Mouse (Mus musculus) kidney, postnatal 0 days (tissue): Measurements from ENCODE around the gene Reep1. TPM values are rescaled to one million over a fixed set of nuclear protein-coding genes. Genes with fewer than 3 reads are reported as not detected.

Experiments
- ATAC-seq: fragments of 200-750 bp; cut with Nextera tagmentation; replicated peaks from 2 replicates; pipeline ENCODE4 v1.8.0; 2017; ENCODE audit warnings: low read depth, moderate number of reproducible peaks, moderate TSS enrichment, moderate library complexity; ENCODE audit not compliant: low FRiP score
- DNase-seq: peaks from one replicate; pipeline ENCODE4 v3.0.0-alpha.2; 2016; ENCODE audit warnings: low spot score
- H3K27ac ChIP-seq: fragments of 300-500 bp; sonication (generic); 2 replicates; pipeline ENCODE4 v1.5.1; 2014; ENCODE audit warnings: mild to moderate bottlenecking
- H3K27me3 ChIP-seq: fragments of 300-500 bp; sonication (generic); 2 replicates; pipeline ENCODE4 v1.6.1; 2014; ENCODE audit warnings: low read length, mixed read lengths; ENCODE audit not compliant: insufficient read depth
- H3K36me3 ChIP-seq: fragments of 300-500 bp; sonication (generic); 2 replicates; pipeline ENCODE4 v1.6.1; 2014; ENCODE audit warnings: low read length, mixed read lengths; ENCODE audit not compliant: insufficient read depth
- H3K4me1 ChIP-seq: fragments of 300-500 bp; sonication (generic); replicated peaks from 2 replicates; pipeline ENCODE4 v1.6.1; 2014; ENCODE audit warnings: antibody characterized with exemption, low read length, mixed read lengths; ENCODE audit not compliant: insufficient read depth
- H3K4me2 ChIP-seq: fragments of 300-500 bp; sonication (generic); 2 replicates; pipeline ENCODE4 v1.6.1; 2014; ENCODE audit warnings: mild to moderate bottlenecking, low read length, moderate library complexity, mixed read lengths
- H3K4me3 ChIP-seq: fragments of 300-500 bp; sonication (generic); replicated peaks from 2 replicates; pipeline ENCODE4 v1.5.1; 2014; ENCODE audit warnings: low read depth, low read length
- H3K9ac ChIP-seq: fragments of 300-500 bp; sonication (generic); 2 replicates; pipeline ENCODE4 v1.6.1; 2014; ENCODE audit warnings: low read depth, low read length
- H3K9me3 ChIP-seq: fragments of 300-500 bp; sonication (generic); replicated peaks from 2 replicates; pipeline ENCODE4 v1.6.1; 2016; ENCODE audit warnings: low read length, inconsistent platforms, mixed read lengths
- CTCF ChIP-seq: IDR thresholded peaks from 2 replicates; pipeline ENCODE4 v1.5.1; 2016; ENCODE audit warnings: antibody characterized with exemption, low read depth, mild to moderate bottlenecking, moderate library complexity
- WGBS: fragments of 180-500 bp; shearing (Covaris S2); extraction: QIAGEN DNeasy Blood & Tissue Kit; methylation state at CpG from one replicate; pipeline ENCODE4 v1.1.7; 2014; 5-methylcytosine and 5-hydroxymethylcytosine counted together
- polyA plus RNA-seq: library from polyadenylated mRNA; unstranded; fragments of >200 nt; fragmentation: Nextera tagmentation; extraction: Ambion mirVana; gene quantifications from 2 replicates; pipeline ENCODE4 v1.2.1, GENCODE M21; 2015

Reep1 gene
- polyA plus RNA-seq, 1 experiment from 2014 or later: 5.3 TPM

DNA sequence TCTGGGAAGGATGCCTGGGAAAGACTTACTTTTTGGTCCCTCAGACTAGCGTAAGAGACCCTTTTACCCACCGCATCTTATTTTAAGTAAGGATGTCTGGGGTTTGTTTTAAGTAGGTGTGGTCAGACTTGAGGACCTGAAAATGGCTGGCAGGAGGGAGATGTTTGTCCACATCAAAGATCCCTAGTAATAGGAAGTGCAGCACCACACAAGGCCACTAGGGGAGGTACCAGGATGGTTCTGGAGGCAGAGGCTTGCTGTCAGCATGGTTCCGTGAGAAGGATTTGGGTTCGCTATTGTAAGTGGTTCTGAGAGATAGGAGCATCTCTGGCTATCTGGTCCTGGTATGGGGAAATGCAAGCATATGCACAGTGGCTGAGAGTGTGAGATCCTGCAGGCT is 63.5 kb downstream of the Reep1 start:
- no peak for DNase-seq
- ATAC-seq: no peak
- Histone ChIP-seq H3K9ac (no peak overlapping the region), H3K4me3 (no peak overlapping the region), H3K4me1 (no peaks in the 10 kb centered on the region), H3K9me3 (no peaks in the 10 kb centered on the region), H3K36me3 (no peaks in the 10 kb centered on the region), H3K27me3 (no peaks in the 10 kb centered on the region), H3K27ac (no peak overlapping the region), H3K4me2 (no peak overlapping the region)
- no peak for TF ChIP-seq CTCF
- 94% methylated on average over 4 of the region's 4 CpGs for WGBS

DNA sequence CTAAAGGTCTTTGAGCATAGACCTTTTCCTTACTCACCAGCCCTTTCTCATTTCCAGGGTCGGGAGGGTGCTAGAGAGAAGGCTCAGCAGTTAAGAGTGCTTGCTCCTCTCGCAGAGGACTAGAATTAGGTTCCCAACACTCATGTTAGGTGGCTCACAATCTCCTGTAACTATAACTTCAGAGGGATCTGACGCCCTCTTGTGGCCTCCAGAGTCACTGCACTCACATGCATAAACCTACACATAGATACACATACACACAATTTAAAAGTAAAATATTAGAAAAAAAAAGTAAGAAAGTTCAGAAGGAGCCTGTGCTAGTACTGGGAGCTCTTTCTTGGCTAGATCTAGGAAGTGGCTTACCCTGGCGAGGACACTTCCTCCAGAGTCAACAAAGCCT is 63.9 kb downstream of the Reep1 start:
- Histone ChIP-seq H3K4me3 (no peak overlapping the region), H3K9ac (no peak overlapping the region), H3K4me1 (no peaks in the 10 kb centered on the region), H3K27ac (no peak overlapping the region), H3K9me3 (no peaks in the 10 kb centered on the region), H3K4me2 (no peak overlapping the region), H3K27me3 (no peaks in the 10 kb centered on the region), H3K36me3 (no peaks in the 10 kb centered on the region)
- DNase-seq: no peak
- 87% methylated on average over 4 of the region's 4 CpGs for WGBS
- no peak for ATAC-seq
- TF ChIP-seq CTCF: peak; percentile 20; the same call in 1 of the 2 replicates

DNA sequence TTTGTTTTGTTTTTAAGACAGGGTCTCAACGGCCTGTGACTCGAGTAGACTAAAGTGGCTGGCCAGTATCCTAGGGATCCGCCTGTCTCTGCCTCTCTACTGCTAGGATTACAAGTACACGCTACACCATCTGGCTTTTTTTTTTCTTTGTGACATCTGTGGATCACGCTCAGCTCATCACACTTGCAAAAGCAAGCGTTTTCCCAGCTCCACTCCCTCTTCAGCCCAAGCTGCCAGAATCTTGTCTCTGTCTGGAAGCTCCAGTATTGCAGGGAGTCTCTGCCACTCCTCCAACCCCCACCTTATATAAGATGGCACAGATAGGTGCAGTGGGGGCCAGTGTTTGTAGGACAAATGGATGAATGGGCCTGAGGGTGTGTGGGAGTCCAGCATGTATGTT is 64.8 kb downstream of the Reep1 start:
- H3K27me3 ChIP-seq: no peaks in the 10 kb centered on the region
- H3K4me2 ChIP-seq: no peak overlapping the region
- H3K27ac ChIP-seq: no peak overlapping the region
- H3K36me3 ChIP-seq: no peaks in the 10 kb centered on the region
- H3K4me3 ChIP-seq: no peak overlapping the region
- no peaks in the 10 kb centered on the region for H3K4me1 ChIP-seq
- no peaks in the 10 kb centered on the region for H3K9me3 ChIP-seq
- H3K9ac ChIP-seq: no peak overlapping the region
- TF ChIP-seq CTCF: no peak
- DNase-seq: no peak
- WGBS: 68% methylated on average over 6 of the region's 6 CpGs
- ATAC-seq: no peak

DNA sequence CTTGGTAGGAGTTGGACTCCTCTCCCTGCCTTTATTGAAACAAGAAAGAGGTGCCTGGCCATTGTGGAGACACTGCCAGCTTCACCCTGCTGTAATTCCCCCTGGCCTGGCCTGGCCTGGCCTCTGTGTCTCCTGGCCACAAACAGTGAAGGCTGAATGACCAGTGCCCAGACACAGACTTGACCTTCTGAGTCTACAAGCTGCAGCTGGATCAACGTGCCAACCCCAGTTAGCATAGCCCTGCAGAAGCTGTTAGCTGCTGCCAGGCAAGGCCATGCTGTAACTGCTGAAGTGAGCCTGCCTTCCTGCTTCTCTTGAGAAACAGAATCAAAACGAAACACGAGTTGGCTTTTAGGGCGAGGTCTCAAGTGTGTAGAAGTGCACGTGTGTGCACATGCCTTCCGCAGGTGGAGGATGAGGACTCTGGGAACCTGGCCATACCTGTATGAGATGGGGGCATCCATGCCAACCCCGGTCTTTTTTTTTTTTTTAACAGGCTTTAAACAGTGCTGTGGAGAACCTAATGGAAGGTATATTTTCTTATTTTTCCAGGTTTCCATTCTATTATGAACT is 65.4 kb downstream of the Reep1 start:
- 71% methylated on average over 7 of the region's 7 CpGs for WGBS
- no peak for DNase-seq
- Histone ChIP-seq H3K27ac (no peak overlapping the region), H3K4me3 (no peak overlapping the region), H3K4me2 (no peak overlapping the region), H3K4me1 (no peaks in the 10 kb centered on the region), H3K27me3 (no peaks in the 10 kb centered on the region), H3K36me3 (no peaks in the 10 kb centered on the region), H3K9me3 (no peaks in the 10 kb centered on the region), H3K9ac (no peak overlapping the region)
- TF ChIP-seq CTCF: no peak
- ATAC-seq: no peak

DNA sequence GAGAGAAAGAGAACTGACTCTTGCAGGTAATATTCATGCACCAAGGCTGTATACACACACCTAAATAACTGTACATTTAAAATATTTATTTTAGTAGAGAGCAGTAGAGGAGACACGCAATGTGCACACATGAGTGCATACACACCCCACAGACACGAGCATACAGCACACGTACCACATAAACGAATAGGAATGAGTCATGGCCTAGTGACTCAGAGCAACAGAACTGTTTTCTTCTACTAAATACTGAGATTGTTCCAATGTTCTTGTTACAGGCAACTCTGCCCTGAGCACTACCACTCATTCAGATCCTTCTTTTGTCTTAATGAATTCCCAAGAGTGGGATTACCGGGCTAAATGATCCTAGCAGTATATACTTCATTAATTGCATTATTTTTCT is 70.7 kb downstream of the Reep1 start:
- ATAC-seq (no peak), DNase-seq (no peak)
- H3K4me2 ChIP-seq: no peak overlapping the region
- H3K9me3 ChIP-seq: no peaks in the 10 kb centered on the region
- WGBS: 70% methylated on average over 5 of the region's 5 CpGs
- no peaks in the 10 kb centered on the region for H3K27me3 ChIP-seq
- TF ChIP-seq CTCF: no peak
- no peaks in the 10 kb centered on the region for H3K36me3 ChIP-seq
- H3K27ac ChIP-seq: no peak overlapping the region
- H3K4me3 ChIP-seq: no peak overlapping the region
- no peaks in the 10 kb centered on the region for H3K4me1 ChIP-seq
- H3K9ac ChIP-seq: no peak overlapping the region

DNA sequence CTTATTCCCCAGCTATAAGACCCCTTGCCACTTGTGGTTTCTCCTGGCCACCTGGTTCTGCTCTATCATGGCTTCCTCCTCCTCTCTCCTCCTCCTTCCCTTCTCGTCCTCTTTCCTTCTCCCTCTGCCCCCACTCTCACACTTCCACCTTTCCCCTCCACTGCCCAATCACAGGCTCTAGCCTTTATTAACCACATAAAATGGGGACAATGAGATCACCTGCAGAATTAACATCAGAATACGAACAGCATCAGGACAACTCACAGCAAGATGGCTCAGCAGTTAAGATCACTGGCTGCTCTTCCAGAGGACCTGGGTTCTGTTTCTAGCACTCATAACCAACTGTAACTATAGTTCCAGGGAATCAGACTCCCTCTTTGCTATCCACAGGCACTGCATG is 72.5 kb downstream of the Reep1 start:
- Histone ChIP-seq H3K4me1 (no peaks in the 10 kb centered on the region), H3K9me3 (no peaks in the 10 kb centered on the region), H3K36me3 (no peaks in the 10 kb centered on the region), H3K9ac (no peak overlapping the region), H3K27me3 (no peaks in the 10 kb centered on the region), H3K4me2 (no peak overlapping the region), H3K27ac (no peak overlapping the region), H3K4me3 (no peak overlapping the region)
- TF ChIP-seq CTCF: no peak
- DNase-seq: no peak
- no peak for ATAC-seq
- 67% methylated on average over 2 of the region's 2 CpGs for WGBS

DNA sequence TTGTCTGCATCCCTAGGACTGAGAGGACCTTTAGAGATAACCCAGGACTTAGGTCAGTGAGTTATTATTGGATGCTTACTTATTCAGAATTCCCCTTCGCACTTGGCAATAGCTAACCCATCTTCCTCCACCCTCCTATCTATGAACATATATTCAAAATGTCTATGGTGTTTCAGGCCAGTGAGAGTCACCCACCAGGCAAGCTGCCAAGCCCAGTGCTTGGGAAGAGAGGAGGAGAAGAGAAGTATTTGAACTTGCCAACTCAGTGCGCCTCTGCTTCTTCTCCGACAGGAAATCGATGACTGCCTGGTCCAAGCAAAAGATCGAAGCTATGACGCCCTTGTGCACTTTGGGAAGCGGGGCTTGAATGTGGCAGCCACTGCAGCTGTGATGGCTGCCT is 73.1 kb downstream of the Reep1 start:
- no peak for ATAC-seq
- Histone ChIP-seq H3K36me3 (no peaks in the 10 kb centered on the region), H3K27ac (no peak overlapping the region), H3K4me1 (no peaks in the 10 kb centered on the region), H3K4me2 (no peak overlapping the region), H3K4me3 (no peak overlapping the region), H3K27me3 (no peaks in the 10 kb centered on the region), H3K9me3 (no peaks in the 10 kb centered on the region), H3K9ac (no peak overlapping the region)
- WGBS: 81% methylated on average over 7 of the region's 7 CpGs
- DNase-seq: no peak
- TF ChIP-seq CTCF: no peak
